Mouse (Mus musculus): ENCODE measurements around the gene Mink1.

Mink1 gene

DNA sequence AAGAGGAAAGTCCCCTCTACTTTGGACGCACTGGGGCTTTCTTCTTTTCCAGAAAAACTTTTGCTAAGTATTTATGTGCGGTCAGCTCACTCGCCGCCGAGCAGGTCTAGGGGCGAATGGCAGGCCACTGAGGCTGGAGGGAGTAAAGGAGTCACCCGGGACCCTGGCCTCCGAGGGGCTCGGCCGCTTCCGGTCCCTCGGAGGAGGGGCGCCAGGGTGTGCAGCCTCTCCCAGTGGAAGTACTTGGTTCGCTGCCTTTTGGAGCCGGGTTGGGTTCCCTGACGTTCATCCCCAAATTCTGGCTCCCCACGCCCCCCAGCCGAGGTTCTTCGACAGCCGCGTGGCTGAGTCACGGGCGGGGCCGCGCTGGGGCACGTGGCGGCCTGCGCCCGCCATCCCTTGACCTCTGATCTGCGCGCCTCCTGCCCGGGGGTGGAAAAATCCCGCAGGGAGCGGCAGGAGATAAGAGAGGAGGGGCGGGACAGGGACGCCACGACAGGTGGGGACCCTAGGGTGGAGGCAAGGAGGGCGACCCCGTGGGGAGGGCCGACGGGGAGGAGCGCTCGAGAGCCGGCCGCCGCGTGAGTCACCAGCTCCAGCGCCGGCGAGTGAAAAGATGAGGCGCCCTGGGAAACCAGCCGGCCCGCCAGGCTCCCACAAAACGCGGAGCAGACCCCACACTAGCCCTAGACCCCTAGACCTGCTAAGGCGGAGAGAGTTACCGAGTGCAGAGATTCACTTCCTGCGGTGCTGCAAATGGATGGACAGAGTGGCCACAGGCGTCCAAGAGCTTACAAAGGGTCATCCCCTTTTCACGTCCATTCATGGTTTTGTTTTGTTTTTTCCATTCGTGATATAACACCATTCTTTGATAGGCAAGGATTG is 93.1 kb downstream of the Mink1 start:
- peak; percentile 54 for DNase-seq

DNA sequence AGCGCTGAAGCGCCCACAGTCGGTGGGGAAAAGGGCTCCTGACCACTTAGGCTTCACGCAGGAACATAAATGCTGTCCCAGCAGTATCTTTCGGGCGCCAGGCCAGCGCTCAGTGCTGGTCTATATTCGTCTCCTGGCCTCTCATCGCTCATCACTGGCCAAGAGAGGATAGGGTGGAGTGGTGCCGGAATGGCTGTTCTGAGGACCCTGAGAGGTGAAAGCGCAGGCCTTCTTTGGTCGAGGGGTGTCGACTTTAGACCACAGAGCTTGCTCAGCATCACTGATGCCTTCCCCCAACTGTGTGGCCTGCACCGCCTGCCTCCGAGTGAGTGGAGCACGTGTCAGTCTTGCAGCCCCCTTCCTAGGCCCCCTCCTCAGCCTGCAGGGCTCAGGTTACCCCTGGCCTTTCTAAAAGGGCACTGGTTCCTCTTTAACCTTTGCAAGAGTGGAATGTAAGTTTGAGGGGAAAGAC is 93.8 kb downstream of the Mink1 start:
- DNase-seq = peak; percentile 45

DNA sequence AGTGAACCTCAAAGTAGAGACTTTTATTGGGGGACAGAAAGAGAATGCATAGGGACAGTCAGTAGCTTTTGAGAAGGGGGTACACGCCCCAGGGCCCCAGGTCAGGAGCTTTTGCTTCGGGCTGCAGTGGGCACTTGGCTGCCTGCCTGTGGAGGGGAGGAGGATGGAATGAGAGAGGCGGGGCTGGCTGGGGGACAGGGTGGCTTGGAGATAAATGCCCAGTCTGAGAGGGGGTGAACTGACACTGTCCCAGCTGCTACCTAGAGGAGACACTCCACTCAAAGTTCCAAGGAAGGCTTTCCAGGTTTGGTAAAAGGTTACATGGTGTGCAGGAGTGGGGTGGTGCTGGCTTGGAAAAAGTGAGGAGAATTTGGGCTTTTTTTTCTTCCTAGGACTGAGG is 94.3 kb downstream of the Mink1 start, which contains the start of gene Eno3:
Eno3 (plus strand) TSS at position 239 of the 400 bp plus-strand sequence.
- DNase-seq = no peak

DNA sequence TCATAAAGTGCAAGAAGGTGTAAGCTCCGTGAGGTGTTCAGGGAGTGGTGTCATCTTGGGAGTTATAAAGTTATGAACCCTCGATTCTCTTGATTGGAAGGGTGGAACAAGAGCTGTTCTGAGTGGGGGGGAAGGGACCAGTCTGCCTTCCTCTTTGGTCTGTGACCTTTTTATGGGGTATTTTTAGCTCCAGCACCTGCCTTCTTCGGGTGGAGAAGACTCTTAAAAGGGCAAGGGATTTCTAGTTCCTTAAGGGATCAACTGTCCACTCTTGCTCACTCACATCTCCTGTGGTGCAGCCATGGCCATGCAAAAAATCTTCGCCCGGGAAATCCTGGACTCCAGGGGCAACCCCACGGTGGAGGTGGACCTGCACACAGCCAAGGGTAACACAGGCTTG is 94.9 kb downstream of the Mink1 start:
- DNase-seq = no peak

DNA sequence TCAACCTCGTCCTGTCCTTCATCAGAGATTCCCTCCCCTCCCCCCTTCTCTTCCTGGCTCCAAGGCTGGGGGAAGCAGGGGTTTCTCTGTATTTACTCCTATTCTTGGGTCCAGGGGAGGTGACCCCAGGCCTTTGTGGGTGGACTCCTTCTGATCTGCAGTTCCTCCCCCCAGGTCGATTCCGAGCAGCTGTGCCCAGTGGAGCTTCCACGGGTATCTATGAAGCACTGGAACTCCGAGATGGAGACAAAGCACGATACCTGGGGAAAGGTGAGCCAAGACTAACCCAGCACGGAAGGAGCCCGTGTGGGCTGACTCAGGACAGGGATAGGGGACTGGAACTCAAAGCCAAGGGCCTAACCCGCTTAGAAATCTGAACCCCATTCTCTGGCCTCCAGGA is 95.3 kb downstream of the Mink1 start:
- no peak for DNase-seq

DNA sequence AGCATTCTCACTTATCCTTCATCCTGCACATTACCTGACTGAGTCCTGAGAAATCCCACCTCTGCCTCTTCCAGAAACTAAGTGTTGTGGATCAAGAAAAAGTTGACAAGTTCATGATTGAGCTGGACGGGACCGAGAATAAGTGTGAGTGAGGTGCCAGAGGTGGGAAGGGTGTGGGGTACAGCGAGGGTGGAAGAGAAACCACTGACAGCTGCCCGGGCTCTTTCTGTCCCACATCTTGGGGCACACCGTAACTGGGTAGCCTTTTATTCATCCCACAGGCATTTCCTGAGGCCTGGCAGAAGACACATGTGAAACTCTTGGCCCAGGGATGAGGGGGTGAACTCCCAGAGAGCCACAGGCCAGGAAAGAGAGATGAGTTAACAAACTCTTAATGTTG is 95.8 kb downstream of the Mink1 start:
- no peak for DNase-seq

DNA sequence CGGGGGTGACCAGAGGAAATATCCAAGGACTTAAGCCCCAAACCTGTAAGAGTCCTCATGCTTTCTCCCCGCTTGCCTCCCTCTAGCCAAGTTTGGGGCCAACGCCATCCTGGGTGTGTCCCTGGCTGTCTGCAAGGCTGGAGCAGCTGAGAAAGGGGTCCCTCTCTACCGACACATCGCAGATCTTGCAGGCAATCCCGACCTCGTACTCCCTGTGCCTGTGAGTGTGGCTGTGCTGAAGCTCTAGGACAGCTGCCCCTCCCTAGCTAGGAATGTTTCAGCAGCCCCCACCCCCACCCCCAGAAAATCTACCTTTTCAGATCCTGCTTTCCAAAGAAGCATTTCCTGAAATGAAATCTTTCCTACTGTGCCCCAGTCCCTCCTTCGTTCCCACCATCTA is 96.3 kb downstream of the Mink1 start:
- DNase-seq = no peak

DNA sequence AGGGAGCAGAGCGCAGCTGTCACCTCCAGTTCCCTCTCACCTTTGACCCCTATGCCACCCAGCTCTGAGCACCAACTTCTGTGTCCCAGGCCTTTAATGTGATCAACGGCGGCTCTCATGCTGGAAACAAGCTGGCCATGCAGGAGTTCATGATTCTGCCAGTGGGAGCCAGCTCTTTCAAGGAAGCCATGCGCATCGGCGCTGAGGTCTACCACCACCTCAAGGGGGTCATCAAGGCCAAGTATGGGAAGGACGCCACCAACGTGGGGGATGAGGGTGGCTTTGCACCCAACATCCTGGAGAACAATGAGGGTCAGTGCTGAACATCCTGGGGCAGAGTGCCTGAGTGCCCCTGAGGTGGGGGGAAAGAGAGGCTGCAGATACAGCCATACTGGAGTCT is 97.9 kb downstream of the Mink1 start:
- DNase-seq = no peak

DNA sequence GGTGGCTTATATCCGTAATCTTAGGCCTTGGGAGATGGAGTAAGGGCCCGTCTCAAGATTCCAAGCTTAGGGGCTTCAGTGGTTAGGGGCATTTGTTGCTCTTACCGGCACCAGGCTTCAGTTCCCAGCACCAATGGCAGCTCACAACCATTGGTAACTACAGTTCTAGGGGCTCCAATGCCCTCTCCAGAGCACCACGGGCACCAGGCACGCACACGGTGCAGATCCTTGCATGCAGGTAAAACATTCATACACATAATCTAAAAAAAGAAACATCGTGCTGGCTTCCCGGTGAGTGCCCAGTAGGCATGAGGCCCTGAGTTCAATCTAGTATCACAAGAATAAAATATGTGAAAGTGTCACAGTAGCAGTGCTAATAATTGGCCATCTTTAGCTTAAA is 100.4 kb downstream of the Mink1 start:
- no peak for DNase-seq

DNA sequence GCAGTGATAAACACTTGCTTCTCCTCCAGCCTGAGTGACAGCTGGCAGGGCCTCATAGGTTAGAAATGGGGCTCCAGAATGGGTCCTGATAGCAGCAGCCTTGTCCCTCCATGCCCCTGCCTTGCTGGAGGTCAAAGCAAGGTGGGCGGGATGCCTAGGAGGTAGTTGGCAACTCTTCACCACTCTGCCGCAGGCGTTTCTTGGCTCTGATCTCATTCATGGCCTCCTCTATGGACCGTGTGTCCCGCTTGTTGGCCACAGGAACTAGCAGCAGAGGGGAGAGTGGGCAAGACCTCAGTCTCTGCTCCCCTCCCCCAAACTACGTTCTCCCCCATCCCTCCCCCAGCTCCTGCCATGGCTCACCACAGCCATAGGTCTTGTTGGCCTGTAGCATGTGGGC is 101.3 kb downstream of the Mink1 start:
- DNase-seq = no peak
